Mouse (Mus musculus) testis, adult 2 months (tissue): ENCODE measurements around the gene Fez1. TPM values are rescaled to one million over a fixed set of nuclear protein-coding genes. Genes with fewer than 3 reads are reported as not detected.

Source experiments
- H3K27ac ChIP-seq: fragments of 200-500 bp; 2 replicates; pipeline ENCODE4 v1.5.1; 2012; ENCODE audit warnings: low read depth, low read length; ENCODE audit not compliant: control insufficient read depth, insufficient read depth
- H3K27me3 ChIP-seq: fragments of 200-500 bp; 2 replicates; pipeline ENCODE4 v1.6.1; 2012; ENCODE audit warnings: mild to moderate bottlenecking, low read length, moderate library complexity; ENCODE audit not compliant: control insufficient read depth, insufficient read depth
- H3K36me3 ChIP-seq: fragments of 200-500 bp; 2 replicates; pipeline ENCODE4 v1.6.1; 2012; ENCODE audit warnings: mild to moderate bottlenecking, low read length; ENCODE audit not compliant: control insufficient read depth, insufficient read depth
- H3K4me1 ChIP-seq: fragments of 200-500 bp; 2 replicates; pipeline ENCODE4 v1.6.1; 2012; ENCODE audit warnings: low read length; ENCODE audit not compliant: control insufficient read depth, insufficient read depth
- H3K4me3 ChIP-seq: fragments of 200-500 bp; 2 replicates; pipeline ENCODE4 v1.5.1; 2012; ENCODE audit warnings: low read depth, mild to moderate bottlenecking, low read length, moderate library complexity, mixed read lengths; ENCODE audit not compliant: control insufficient read depth
- CTCF ChIP-seq: fragments of 200-500 bp; IDR thresholded peaks from 2 replicates; pipeline ENCODE4 v1.5.1; 2012; ENCODE audit warnings: low read depth, mild to moderate bottlenecking, inconsistent platforms, low read length, moderate library complexity; ENCODE audit not compliant: control insufficient read depth, insufficient read depth, insufficient replicate concordance
- POLR2A ChIP-seq: fragments of 200-500 bp; IDR thresholded peaks from 2 replicates; pipeline ENCODE4 v1.6.1; 2012; ENCODE audit warnings: low read depth, mild to moderate bottlenecking, inconsistent platforms, low read length, moderate library complexity; ENCODE audit not compliant: control insufficient read depth
- polyA plus RNA-seq: library from polyadenylated mRNA; depleted of rRNA; stranded (reverse); fragments of >200 nt; gene quantifications from 2 replicates; pipeline ENCODE4 v1.2.3, GENCODE M21; 2012

Fez1 gene
- polyA plus RNA-seq, 1 experiment: 7.0 TPM

- TF ChIP-seq CTCF (peak; percentile 56; the same call in 1 of the 2 replicates), POLR2A (no peak)
- H3K4me3 ChIP-seq: no peak overlapping the region
- no peaks in the 10 kb centered on the region for H3K27me3 ChIP-seq
- no peak overlapping the region for H3K27ac ChIP-seq
- H3K4me1 ChIP-seq: no peaks in the 10 kb centered on the region; the same call in 1 of the 2 replicates
- H3K36me3 ChIP-seq: no peaks in the 10 kb centered on the region
These were observed 73.5 kb downstream of the Fez1 start for GRCm38 (mm10) chr9:36895009-36895693.

- Histone ChIP-seq H3K4me1 (no peaks in the 10 kb centered on the region; the same call in 1 of the 2 replicates), H3K36me3 (no peaks in the 10 kb centered on the region), H3K27ac (no peak overlapping the region), H3K27me3 (no peaks in the 10 kb centered on the region), H3K4me3 (no peak overlapping the region; the same call in 1 of the 2 replicates)
- TF ChIP-seq CTCF: no peak
- TF ChIP-seq POLR2A: no peak
These were observed 76.9 kb downstream of the Fez1 start for GRCm38 (mm10) chr9:36898560-36898959.

- H3K27ac ChIP-seq: no peak overlapping the region
- TF ChIP-seq CTCF (no peak), POLR2A (no peak)
- H3K36me3 ChIP-seq: no peaks in the 10 kb centered on the region
- no peak overlapping the region for H3K4me3 ChIP-seq
- no peaks in the 10 kb centered on the region for H3K27me3 ChIP-seq
- no peaks in the 10 kb centered on the region; the same call in 1 of the 2 replicates for H3K4me1 ChIP-seq
These were observed 78.8 kb downstream of the Fez1 start for GRCm38 (mm10) chr9:36900464-36900863.

- H3K27me3 ChIP-seq: no peaks in the 10 kb centered on the region
- H3K4me3 ChIP-seq: no peak overlapping the region
- H3K27ac ChIP-seq: no peak overlapping the region
- no peaks in the 10 kb centered on the region for H3K4me1 ChIP-seq
- no peak for TF ChIP-seq POLR2A
- TF ChIP-seq CTCF: no peak
- H3K36me3 ChIP-seq: no peaks in the 10 kb centered on the region
These were observed 83.8 kb downstream of the Fez1 start for GRCm38 (mm10) chr9:36905452-36905851.

GRCm38 (mm10) chr9:36916362-36916761 lies 94.7 kb downstream of the Fez1 start:
- TF ChIP-seq POLR2A (no peak), CTCF (peak; percentile 95; the same call in 1 of the 2 replicates)
- Histone ChIP-seq H3K27ac (no peak overlapping the region), H3K36me3 (no peaks in the 10 kb centered on the region), H3K4me1 (peaks cover 4% of the 10 kb centered on the region), H3K4me3 (no peak overlapping the region), H3K27me3 (no peaks in the 10 kb centered on the region)

GRCm38 (mm10) chr9:36916915-36917314 lies 95.3 kb downstream of the Fez1 start:
- no peak overlapping the region for H3K27ac ChIP-seq
- H3K27me3 ChIP-seq: no peaks in the 10 kb centered on the region
- no peak overlapping the region for H3K4me3 ChIP-seq
- H3K36me3 ChIP-seq: no peaks in the 10 kb centered on the region
- TF ChIP-seq POLR2A: no peak
- no peak for TF ChIP-seq CTCF
- H3K4me1 ChIP-seq: peaks cover 4% of the 10 kb centered on the region

GRCm38 (mm10) chr9:36918582-36918981 lies 96.9 kb downstream of the Fez1 start:
- H3K4me3 ChIP-seq: no peak overlapping the region
- H3K4me1 ChIP-seq: peaks cover 4% of the 10 kb centered on the region
- H3K36me3 ChIP-seq: no peaks in the 10 kb centered on the region
- H3K27ac ChIP-seq: no peak overlapping the region
- TF ChIP-seq CTCF: no peak
- TF ChIP-seq POLR2A: no peak
- no peaks in the 10 kb centered on the region for H3K27me3 ChIP-seq
